Mouse (Mus musculus) spleen, adult 2 months (tissue): ENCODE results near the gene Rnasek.

Experiments used
- CTCF ChIP-seq: fragments of 200-500 bp; IDR thresholded peaks from 2 replicates; pipeline ENCODE4 v1.5.1; 2011; ENCODE audit warnings: mild to moderate bottlenecking, inconsistent platforms; ENCODE audit not compliant: insufficient read depth, insufficient read length, insufficient replicate concordance; ENCODE audit errors: extremely low read depth
- POLR2A ChIP-seq: fragments of 200-500 bp; IDR thresholded peaks from 2 replicates; pipeline ENCODE4 v1.6.1; 2011; ENCODE audit warnings: low read depth, low read length, inconsistent platforms

GRCm38 (mm10) chr11:70191188-70191587 is 48.5 kb downstream of the Rnasek start:
- TF ChIP-seq CTCF (no peak), POLR2A (no peak)
